Mouse (Mus musculus): ENCODE results near the gene Gng11. TPM values are rescaled to one million over a fixed set of nuclear protein-coding genes. Genes with fewer than 3 reads are reported as not detected.

Gng11 gene
- total RNA-seq, 1 experiment from 2014 or later = 52.1 TPM

Other genes with a start within 250 kb of the Gng11 start
- gene Calcr, start 239.2 kb upstream of the Gng11 start, total RNA-seq (2021) = not detected in 2 replicates
- gene Tfpi2, start 15.0 kb upstream of the Gng11 start, total RNA-seq (2021) = 5.4 and 10.8 TPM in 2 replicates
- not detected in 2 replicates for gene Gngt1, start 10.1 kb upstream of the Gng11 start, total RNA-seq (2021)
- 55.0 and 78.3 TPM in 2 replicates for gene Bet1, start 83.1 kb downstream of the Gng11 start, total RNA-seq (2021)

Measured in adrenal gland, postnatal 14 days (tissue).